Mouse (Mus musculus) thymus, postnatal 0 days (tissue): ENCODE data around the gene Tmem125. TPM values are rescaled to one million over a fixed set of nuclear protein-coding genes. Genes with fewer than 3 reads are reported as not detected.
"Not testable (repeated sequence)": the region's sequence is repeated elsewhere in the genome, so short reads cannot be mapped to it uniquely, and the experiment has no call there.

Experiments used
- DNase-seq: peaks from one replicate; pipeline ENCODE4 v3.0.0-alpha.2; 2015; ENCODE audit warnings: low spot score
- polyA plus RNA-seq: library from polyadenylated mRNA; unstranded; fragments of >200 nt; fragmentation: Nextera tagmentation; extraction: Ambion mirVana; gene quantifications from 2 replicates; pipeline ENCODE4 v1.2.1, GENCODE M21; 2015

The Tmem125 gene
- polyA plus RNA-seq, 1 experiment from 2014 or later, result 1.1 TPM

DNA sequence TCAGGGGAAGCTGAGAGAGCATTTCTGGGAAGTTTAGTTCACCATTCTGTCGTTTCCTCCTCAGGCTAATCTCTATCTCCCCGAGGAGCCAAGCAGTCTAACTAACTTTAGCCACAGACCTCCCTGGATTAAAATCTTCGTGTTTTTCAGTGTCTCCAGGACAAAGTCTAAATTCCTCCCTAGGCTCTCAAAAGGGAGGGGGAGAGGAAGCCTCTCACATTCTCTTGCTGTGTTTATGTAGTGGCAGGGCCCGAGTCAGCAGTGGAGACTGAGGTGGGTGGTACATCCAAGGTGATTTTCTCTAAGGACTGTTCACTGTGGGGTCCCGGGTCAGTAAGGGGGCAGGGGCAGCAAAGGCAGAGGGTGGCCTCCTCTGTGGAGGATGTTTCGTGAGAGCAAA is 6.0 kb downstream of the Tmem125 start:
- no peak for DNase-seq

DNA sequence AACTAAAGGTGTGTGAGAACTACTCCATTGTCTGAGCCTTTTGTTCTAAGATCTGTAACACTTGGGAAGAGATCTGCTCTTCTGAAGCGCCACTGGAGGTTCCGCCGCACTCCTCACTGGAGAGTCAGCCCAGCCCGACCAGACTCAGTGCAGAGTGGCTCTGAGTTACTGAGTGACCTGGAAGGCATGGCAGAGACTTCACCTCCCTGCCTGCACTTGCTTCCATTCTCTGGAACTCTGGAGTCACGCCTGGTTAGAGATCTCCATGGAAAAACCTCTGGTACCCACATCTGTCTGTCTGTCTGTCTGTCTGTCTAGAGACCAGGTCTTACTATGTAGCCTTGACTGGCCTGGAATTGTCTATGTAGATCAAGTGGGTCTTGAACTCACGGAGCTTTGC is 8.2 kb downstream of the Tmem125 start:
- no peak for DNase-seq

- DNase-seq, result no peak
Observed at GRCm38 (mm10) chr4:118533605-118534004, 10.2 kb downstream of the Tmem125 start.

DNA sequence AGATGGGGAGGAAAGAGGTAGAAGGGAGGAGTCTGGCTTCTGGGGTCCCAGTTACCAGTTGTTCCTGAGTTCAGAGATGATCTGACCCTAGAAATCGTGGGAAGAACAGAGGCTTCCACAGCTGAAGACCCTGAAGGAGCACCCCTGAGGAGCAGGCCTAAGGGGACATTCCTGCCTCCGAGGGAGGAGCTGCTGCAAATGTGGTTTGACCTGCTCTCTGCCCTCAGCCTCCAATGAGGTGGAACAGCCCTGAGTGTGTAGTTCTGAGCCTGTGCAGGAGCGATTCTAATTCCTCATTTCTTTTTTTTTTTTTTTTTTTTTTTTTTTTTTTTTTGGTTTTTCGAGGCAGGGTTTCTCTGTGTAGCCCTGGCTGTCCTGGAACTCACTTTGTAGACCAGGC is 10.7 kb downstream of the Tmem125 start:
- DNase-seq, result no peak

- DNase-seq, result no peak
Observed at GRCm38 (mm10) chr4:118532663-118533062, 11.2 kb downstream of the Tmem125 start.

- no peak for DNase-seq
Observed at GRCm38 (mm10) chr4:118527720-118528119, 16.1 kb downstream of the Tmem125 start.

- DNase-seq, result no peak
Observed at GRCm38 (mm10) chr4:118527335-118527681, 16.5 kb downstream of the Tmem125 start.

DNA sequence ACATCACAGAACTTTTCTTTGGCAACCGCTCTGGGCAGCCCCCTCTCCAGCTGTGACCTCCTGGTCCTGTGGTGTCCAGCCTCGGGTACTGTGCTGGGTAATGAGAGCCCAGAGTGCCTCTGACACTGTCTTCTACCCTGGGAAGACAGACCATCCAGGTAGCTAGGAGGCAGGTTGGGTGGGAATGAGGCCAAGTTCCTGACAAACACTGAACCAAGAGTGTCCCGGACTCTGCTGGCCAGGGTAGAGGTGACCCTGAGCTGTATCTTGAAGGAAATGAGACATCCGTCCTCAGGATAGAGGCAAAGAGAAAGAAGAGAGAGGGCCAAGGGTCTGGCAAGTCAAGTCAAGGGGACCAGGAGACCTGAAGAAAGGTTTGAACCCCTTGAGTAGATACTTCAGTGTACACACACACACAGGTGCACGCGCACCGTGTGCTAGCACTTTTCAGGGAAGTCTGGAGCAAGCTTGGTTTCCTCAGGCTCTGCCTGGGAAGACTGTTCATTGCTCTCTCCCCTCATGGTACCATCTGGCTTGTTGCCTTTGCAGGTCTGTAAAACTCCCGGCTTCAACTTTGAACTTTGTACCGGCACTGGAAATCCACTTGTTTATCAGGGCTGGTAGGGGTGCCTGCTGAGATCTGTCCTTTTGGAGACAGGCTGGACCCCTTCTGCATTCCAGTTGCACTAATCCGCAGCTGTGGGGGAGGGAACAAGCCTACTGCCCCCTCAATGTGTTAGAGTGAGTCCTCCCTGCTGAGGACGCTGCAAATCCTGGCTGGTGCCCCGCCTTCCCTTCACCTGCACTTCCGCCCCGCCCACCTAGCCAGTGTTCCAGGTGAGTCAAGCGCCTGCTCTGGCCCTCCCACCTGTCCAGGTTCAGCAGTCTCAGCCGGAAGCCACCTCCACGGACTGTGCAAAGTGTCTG is 17.2 kb downstream of the Tmem125 start, which contains the start of gene 2610528J11Rik:
Gene 2610528J11Rik, plus strand, starts transcription at position 592 of the 927 bp plus-strand sequence.
- no peak for DNase-seq

DNA sequence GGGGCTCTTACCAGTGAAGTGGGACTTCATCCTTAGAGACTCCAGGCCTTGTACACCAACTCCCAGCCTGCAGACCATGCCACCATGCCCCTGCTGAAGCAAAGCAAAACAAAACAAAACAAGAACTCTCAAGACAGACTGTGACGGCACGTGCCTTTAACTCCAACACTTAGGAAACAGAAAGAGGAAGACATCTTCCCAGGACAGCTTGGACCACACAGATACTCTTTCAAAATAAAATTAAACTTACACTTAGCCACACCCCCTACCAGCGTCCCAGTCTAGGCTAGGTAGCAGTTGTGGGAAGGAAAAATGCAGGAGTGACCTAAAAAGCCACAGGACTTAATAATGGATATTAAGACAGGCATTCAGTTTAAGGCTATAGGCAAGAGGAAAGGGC is 18.1 kb downstream of the Tmem125 start:
- DNase-seq, result no peak

DNA sequence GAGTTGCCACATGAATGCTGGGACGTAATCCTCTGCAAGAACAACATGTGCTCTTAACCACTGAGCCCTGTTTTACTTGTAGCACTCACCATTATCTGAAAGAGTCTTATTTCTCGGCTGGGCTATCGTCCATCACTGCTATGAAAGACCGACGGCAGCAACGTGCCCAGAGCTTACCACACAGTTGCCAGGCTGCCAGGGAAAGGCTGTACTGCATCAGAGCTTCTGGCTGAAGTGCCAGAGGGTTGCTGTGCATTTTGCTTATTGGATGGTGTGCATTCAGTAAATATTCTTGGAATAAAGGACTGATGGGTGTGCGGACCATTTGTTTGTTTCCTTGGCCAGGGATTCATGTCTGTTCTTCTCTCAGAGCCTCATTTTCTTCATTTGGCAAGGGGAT is 19.9 kb downstream of the Tmem125 start:
- DNase-seq, result no peak

- DNase-seq, result no peak
Observed at GRCm38 (mm10) chr4:118522248-118522647, 21.6 kb downstream of the Tmem125 start.

DNA sequence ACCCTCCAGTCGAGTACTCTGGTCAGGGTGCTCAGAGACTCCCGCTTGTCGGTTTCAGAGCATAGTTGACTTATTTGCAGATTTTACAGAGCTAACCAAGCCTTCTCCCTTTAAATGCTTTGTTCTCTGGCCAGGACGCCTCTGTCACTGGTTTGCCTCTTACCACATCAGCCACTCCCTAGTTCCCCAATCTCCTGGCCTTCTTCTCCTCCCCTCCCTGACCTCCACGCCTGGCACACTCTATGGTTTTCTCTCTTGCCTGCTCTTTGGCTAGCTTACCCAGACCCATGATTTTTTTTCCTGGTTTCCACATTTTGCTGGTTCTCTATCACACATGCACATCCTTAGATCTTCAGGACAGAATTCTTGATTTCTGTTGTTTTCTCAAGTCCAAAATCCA is 25.6 kb downstream of the Tmem125 start:
- DNase-seq, result no peak

- no peak for DNase-seq
Observed at GRCm38 (mm10) chr4:118517497-118518146, 26.2 kb downstream of the Tmem125 start.

GRCm38 (mm10) chr4:118516699-118517496 is 26.9 kb downstream of the Tmem125 start:
- no peak for DNase-seq

GRCm38 (mm10) chr4:118509050-118509449 is 34.8 kb downstream of the Tmem125 start:
- DNase-seq, result no peak

GRCm38 (mm10) chr4:118507171-118507570 is 36.7 kb downstream of the Tmem125 start:
- DNase-seq, result not testable (repeated sequence)

DNA sequence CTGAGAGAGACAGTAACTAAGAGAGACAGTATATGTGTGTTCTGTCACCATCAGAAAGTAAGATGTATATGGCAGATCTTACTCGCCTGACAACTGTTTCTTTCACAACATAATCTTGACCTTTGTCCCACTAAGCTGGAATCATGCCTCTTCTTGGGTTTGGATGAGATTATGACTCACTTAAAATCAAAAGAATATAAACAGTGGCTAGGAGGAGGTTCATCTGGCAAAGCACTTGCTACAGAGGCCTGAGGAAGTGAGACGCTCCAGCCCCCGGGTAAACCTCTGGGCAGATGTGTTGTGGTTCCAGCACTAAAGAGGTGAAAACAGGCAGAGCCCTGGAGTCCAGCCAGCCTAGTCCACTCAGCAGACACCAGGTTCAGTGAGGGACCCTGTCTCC is 38.3 kb downstream of the Tmem125 start:
- DNase-seq, result no peak

GRCm38 (mm10) chr4:118500792-118501191 is 43.1 kb downstream of the Tmem125 start:
- no peak for DNase-seq

DNA sequence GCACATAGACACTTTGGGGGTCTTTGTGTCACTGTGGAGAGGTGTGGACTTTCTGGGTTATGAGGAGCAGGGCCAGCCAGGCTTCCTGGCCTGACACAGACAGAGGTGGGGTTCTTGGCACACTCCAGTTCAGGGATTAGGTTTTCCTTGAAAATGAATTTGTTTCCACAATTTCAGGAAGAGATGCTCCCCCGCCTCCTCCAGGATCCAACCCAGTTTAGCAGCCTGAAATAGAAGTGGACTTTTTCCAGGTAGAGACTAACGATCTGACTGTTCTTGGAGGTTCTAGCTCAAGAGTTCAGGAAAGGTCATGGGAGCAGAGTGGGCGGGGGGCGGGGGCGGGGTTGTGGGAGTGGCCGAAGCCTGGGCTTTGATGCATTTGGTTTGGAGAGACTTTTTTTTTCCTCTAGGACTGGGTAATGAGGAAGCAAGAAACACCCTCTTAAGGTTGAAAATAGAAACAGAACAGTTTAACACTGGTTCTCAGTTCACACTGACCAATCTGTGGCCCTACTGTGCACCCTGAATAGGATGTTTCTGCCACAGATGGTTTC is 43.6 kb downstream of the Tmem125 start:
- DNase-seq, result no peak
